Mouse (Mus musculus) brain, embryonic 18.5 days (tissue): ENCODE data around the gene Kirrel3.
A peak's percentile ranks its signal among the peaks of the same experiment; 100 is the strongest.

Source experiments
- DNase-seq: peaks from one replicate; pipeline ENCODE4 v3.0.0-alpha.2; 2012; ENCODE audit warnings: low read depth, low spot score

The Kirrel3 gene

DNA sequence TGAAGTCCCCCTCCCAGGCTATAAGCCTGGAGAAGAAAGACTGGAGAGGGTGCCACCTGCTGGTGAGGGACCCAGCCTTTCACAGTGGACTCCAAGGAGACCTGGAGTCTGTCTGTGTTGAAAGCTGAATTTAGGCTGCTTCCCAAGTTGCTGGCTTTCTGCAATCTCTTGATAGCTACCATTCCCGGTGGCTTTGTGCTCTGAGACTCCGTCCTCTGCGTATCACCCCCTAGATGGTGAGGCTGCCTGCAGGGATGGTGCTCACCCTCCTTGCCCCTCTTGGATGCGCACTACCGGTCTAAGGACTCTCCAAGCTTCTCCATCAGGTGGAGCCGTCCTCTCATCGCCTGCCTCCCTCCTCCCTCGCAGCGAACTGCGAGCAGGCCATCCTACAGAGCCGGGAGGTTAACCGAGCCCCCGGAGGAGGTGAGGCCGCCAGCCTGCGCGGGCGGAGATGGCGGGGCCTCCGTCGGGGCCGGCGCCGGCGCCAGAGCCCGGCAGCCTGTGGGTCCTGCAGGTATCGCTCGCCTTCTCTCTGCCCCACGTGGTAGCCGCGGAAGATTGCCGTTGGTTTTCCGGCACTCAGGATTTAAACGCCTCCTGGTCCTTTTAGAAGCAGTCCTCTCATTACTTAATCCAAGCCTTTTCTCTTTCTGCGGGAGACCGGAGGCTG, at the start of gene Kirrel3:
Gene Kirrel3, plus strand, starts transcription at position 136 of the 673 bp plus-strand sequence.
- DNase-seq, result peak; percentile 59

DNA sequence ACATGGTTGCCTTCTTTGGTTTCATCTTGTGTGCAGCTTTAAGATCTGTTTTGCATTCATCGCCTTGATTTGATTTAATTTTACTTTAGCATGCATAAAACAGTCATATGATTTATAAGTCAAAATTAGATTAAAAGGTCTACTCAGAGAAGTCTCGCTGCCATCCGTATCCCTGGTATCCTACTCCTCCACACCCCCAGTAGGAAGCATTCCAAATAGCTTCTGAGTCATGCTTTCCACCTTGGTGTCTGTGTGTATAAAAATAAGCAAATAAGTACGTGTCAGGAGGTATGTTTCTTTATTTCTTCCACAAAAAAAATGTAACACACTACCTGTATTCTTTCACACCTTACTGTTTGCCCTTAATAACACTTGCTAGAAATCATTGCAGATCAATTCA, 45.0 kb upstream of the Kirrel3 start:
- DNase-seq, result no peak

DNA sequence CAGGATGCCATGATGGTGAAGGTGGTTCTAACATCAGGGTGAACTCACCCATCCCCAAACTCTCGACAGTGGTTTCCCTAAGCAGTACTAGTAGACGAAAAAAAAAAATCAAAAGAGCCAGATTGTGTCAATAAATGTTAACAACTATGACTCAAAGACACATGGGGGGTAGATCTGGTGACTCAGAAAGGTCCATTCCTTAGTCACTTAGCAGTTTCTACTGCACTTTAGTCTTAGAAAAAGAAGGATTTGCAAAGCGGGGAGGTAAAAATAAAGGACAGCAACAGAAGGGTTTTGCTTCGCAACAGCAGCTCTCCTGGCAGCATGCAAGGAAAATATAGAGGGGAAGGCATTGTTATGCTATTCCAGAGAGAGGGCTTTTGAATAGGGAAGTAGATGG, 41.7 kb upstream of the Kirrel3 start:
- no peak for DNase-seq

DNA sequence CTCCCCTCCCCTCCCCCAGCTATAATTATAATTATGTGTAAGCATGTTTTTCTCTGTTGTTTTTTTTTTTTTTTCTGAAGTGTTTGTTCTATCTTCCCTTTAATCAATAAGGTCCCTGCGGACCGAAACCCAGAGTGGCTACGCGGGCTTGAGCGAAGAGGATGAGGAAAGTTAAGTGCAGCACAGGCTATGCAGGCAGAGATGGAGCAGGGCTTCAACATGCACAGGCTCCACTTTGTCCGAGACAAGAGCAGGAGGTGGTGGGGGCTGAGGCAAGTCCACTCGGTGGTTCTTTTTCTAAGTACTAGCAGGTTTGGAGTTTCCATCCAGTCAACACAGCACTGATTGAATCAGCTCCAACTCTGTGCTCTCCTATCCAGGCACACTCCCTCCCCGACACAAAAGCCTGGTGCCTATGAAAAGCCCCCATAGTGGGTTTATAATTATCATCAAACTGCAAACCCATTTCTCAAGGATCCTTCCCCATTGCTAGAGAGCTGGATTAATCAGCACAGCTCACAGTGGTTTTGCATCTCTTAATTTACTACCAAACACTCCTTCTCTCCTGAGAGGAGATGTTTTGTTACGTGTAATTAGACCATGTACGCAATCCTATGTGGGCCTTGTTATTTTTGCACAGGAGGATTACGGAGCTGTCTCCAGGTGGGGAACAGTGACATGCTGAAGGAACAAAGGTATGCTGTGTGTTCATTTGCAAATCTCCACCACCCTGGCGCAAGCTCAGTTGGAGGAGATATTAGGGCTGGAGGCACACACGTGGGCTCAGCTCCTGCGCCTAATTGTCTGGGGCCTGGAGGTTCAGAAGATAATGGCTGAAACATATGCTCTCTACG, 39.0 kb upstream of the Kirrel3 start:
- DNase-seq, result no peak

DNA sequence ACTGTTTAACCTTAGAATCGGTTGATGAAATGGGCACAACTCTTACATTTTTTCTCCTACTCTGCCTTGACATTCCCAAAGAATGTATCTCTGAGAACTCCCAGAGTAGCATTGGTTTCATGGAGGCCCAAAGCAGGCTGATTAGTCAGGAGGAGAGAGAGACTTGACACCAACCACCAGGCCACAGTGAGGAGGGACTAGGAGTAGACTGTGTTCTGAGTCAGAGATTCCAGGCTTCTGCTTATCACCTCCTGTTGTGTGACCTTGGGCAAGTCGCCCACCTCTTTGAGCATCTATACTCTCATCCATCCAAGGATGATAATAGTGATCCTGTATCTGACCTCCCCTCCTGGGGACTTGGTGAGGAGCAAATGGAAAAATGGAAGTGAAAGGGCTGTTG, 38.0 kb upstream of the Kirrel3 start:
- DNase-seq, result no peak

DNA sequence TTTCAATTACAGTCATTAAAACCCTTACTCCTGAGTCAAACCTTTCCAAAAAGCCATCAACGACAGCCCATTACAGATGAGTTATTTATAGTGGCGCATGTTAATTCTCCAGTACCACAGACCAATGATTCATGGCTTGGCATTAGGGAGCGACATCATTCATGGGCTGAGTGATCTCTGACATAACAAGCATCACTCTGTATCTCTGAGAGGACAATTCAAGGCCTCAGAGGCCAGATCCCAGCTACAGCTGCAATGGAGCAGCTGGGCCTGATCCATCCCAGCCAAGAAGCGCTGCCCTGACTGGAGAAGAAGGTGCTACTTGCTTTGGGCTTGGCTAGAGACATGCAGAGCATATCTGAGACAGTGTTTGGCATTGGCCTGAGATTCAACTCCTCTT, 37.2 kb upstream of the Kirrel3 start:
- DNase-seq, result no peak

DNA sequence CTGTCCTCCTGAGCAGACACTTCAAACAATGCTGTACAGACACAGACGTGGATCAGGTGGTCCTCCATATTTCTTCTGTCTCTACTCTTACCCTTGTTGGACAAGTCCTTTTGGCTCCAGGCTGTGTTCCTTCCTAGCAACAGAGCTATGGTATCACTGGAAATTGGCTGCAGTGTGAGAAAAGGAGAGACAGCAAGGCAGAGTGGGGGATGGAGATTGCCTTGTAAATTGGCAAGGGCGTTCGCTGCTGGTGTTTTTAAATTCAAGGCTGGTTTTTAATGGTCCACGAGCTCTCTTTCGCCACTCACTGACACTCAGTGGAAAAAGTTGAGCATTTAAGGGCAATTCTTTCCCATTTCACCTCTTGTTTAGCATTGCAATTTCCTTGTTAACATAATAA, 27.5 kb upstream of the Kirrel3 start:
- DNase-seq, result no peak

DNA sequence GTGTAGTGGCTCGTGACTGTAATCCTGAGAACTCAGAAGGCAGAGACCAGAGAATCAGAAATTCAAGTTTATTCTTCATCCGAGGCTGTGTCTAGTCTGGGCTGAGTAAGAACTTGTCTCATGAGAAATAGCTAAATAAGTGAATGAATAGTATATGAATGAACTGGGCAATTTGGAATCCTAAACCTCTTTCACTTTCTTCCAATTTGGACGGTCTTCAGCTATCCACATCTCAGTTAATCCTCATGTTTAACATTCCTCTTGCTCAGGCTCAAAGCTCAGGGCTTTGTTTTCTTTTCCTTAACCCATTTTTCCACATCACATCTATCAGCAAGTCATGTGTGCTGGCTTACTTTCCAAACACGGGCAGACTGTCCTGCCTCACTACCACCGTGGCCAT, 25.7 kb upstream of the Kirrel3 start:
- no peak for DNase-seq

DNA sequence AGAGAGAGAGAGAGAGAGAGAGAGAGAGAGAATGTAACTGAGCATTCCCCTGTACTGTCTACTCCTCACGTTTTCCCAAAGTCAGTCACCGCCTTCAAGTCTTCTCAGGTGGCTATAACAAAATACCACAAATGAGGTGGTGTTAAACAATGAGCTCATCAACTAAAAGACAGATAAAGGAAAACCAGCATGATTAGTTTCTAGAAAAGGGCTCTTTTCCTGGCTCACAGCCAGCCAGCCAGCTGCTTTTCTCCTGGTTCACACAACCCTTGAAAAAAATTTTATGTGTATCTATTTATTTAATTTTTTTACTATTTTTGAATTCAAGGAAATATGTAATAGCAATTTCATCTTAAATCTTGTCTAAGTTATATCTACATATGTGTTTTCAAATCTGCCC, 22.0 kb upstream of the Kirrel3 start:
- no peak for DNase-seq

DNA sequence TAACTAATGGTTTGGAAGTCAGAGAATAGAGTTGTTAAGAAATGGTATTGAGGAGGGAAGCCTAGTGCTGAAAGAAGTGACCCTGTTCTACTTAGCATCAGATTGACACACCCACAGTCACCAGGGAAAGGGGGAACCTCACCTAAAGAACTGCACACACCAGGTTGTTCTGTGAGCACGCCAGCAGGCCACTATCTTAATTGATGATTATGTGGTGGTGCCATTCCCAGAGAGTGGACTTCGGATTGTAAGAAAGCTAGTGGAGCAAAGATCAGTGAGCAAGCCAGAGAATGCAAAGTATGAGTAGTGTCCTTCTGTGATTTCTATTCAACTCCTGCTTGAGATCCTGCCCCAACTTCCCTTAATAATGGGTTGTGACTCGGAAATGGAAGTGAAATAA, 19.6 kb upstream of the Kirrel3 start:
- DNase-seq, result no peak

DNA sequence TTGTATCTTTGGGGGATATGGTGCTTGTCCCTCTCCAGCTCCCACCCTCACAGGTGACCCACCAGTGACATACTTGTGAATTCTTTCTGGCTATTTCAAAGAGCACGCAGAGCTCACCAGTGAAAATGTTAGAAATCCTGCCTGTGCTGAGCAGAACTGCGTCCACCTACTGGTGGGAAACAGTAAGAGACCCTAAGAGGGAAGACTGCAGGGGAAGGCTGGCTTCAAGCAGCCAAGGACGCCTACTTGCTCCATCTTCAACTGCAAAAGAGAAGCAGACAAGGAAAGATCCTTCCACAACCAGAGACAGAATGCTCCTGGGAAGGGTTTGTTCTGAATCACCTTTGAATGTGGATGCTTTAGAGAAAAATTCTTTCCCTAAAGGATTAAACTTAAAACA, 16.5 kb upstream of the Kirrel3 start:
- DNase-seq, result no peak

DNA sequence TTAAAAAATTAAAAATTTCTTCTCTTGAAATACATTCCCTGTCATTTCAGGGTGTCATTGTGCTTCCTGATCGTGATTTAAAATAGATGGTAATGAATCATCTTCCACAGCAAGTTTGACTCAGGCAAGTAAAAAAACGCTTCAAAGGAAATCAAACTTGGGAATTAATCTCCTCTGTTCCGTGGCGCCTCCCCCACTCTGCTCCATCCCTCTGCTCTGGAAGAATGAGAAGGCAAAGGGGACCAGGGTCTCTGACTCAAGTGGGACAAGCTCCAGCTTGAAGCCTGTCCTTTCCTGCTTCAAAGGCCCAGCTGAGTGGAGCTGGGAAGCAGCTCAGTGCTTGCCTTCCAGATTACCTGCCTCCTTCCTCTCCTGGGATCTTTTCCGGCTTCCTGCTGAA, 9.5 kb upstream of the Kirrel3 start:
- no peak for DNase-seq

DNA sequence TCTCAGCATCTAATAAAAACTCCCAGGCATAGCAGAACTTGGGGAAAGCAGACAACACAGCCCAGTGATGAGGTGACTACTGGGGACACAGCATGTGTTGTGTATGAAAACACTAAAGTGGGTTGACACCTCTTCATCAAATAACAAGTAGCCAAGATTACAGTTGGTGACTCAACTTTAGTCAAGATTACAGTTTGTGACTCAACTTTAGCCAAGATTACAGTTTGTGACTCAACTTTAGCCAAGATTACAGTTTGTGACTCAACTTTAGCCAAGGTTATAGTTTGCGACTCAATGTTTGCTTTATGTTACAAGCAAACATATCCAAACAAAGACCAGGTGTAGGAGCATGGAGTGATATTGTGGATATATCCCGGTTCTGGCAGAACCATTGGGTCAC, 7.2 kb upstream of the Kirrel3 start:
- DNase-seq, result no peak

DNA sequence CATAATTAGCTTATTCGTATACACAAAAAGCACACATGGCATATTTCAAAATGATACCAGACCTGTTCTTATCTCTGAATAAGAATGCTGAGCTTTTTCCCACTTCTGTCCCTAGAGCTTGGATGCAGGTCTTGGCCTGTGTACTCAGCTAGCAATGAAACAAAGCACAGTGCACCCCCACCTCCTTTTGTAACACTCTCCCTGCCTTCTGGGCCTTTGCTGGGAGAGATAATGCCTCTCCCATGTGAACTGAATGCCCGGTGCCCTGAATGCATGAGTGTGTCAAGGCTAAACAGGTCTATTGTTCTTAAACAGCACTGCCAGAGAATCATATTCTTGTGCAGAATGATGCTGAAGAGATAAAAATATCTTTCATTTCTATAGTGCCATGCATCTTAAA, 2.5 kb upstream of the Kirrel3 start:
- no peak for DNase-seq

DNA sequence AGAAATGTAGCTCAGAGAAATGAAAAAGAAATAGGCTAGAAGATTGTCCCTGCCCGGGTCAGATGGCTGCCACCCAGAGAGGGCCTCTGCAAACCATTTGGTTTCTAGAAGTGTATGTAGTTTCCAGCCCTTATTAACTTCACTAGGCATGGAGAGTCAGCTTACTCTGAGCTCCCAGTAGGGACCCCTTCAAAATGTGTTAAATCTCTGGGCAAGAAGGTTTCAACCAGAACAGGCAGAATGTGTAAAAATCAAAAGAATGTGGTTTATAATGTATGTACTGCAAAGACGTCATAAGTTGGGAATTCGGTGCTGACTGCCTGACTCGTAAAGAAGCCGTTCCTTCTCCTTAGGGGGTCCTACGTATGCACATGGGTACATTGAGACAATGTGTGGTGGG, 1.0 kb upstream of the Kirrel3 start:
- DNase-seq, result no peak

DNA sequence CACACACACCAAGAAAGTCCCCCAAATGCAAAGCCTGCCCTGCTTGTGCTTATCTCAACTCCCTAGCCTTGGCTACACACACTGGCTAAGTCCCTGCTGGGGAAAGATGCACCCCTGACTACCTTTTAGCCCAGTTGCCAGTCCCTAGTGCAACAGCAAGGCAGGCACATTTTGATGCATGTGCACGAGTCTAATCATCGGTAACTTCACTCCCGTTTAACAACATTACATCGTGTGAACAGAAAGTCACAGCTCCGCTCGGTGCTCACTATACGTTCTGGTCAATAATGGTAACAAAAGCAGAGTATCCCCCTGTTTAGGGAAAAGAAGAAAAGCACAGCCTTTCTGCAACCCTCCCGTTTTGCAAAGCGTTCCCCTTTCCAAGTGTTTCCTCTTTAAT, 2.6 kb downstream of the Kirrel3 start:
- DNase-seq, result no peak

DNA sequence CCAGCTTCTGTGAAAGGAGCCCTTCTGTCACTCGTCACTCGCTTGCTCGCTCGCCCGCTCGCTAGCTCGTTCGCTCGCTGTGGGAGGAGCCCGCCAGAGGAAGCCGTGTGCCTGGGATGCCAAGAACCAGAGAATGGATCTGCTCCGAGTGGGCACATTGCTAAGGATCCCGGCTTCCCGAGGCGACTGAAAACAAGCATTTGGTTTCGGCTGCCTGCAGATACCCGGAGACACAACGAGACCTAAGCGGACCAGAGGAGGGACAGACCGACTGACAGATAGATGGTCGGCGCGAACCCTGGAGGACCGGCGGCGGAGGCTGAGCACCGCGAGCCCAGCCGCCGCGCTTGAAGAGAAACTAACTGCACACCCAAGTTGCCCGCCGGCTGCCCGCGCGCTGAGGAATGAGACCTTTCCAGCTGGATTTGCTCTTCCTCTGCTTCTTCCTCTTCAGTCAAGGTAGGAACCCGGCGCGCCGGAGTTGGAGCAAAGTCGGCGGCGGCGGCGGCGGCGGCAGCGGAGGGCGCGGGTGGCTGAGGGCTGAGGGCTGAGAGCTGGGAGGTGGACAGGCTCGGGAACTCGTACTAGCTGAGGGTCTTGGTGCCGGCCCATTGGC, 3.1 kb downstream of the Kirrel3 start:
- DNase-seq, result peak; percentile 72

DNA sequence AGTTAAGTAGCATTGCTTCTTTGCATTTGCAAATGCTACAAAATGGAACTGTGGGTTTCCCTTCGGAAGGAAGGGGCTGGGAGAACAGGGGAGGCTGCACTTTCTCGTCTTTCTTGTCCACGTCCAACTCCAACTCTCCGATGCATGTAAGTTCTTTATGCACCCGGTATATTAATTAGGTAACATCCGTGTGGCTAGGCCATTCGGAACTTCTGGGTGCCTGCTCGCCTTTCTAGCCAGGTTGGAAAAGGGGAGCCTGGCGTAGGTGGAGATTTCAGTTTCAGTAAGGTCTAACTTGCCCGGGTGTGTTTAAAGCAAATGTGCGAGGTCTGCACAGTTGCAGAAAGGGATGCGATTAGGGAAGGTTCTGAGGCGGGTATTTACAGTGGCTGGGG, 3.6 kb downstream of the Kirrel3 start:
- DNase-seq, result no peak

DNA sequence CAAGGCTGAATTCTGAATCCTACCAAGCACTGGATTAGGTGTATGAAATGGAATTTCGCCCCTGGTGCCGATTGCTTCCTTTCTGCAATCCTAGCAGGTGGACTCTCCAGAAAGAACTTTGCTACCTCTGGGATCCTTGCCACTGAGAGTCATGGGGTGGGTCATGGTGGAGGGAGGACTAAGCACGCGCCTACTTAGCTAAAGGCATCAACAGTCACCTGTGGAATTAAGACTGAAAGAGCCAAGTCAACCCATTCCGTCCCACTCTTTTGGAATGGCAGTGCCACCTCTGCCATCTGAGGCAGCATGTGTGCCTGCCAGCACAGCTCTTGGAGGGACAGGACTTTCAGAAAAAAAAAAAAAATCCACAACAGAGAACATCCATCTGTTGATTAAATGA, 4.1 kb downstream of the Kirrel3 start:
- no peak for DNase-seq

DNA sequence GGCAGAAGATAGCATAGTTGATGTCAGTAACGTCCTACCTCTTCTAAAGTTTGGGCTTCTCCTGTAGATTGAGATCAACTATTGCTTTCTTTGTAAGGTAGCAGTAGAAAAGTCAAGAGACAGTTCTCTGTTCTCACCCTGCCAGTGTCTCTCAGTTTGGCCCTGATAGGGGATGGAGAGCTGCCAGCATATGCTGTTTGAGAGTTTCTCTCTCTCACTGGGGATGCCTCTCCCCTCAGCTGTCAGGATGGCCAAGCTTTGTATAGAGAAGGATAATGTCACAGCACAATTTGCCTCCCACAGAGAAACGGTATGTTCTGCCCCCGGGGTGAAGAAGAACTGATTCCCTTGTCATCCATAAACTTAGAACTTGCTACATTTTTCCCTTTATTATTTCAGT, 6.4 kb downstream of the Kirrel3 start:
- no peak for DNase-seq

DNA sequence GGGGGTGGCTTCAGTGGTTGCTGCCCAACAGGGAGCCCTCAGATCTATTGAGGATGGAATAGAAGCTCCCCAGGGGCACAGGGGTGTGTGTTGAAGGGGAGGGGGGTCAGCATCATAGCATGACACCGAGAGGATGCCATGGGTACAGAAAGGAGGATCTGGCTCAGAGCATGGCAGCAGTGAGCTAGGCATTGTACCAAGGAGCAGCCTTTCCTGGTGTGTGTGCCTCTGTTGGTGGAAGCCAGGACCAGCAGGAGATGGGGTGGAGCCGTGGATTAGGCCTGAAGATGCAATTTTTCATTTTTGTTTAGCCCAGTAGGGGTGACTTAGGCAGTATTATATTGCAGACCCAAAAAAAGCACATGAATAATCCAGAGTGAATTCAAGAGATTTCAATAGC, 7.9 kb downstream of the Kirrel3 start:
- no peak for DNase-seq

DNA sequence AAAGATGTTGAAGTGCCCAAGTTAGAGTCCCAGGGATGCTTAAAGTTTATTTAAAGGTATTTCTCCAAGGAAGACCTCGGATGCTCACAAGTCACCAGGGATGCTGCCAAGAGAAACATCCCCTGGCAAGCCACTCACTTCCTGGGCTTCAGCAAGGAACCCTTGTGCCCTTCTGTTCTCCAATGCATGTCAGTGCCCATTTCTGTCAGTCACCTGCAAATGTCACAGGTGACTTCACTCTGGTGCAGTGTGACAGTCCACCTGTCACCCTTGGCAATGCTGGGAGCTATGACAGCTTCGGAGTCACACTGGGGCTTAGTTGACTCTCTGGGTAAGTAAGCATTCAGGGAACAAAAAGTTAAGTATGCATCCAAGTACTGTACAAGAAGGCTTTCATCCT, 12.4 kb downstream of the Kirrel3 start:
- DNase-seq, result no peak

DNA sequence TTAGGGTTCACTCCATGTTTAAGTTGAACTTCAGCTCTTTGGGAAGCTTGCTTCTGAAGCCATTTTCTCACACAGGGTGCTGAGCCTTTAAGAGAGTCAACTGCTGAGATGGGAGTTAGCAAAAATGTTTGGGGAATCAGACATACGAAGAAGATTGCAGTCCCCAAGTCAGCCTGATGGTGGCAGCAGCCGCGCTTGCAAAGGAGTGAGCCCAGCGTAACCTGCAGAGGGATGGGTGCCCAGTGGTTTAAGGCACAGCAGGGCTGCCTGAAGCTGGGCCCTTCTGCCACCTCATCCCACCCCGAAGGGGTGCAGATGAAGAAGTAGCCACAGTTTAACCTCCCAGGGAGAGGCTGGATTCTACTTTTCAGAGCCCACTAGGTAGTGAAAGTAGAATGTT, 13.0 kb downstream of the Kirrel3 start:
- peak; percentile 47 for DNase-seq
